Comparison of ENCODE assay signal across 22 mouse cellular contexts in genomic region chr4:97283099-97283498, GRCm38 (mm10).
"Had no signal": no experiment of that assay in that cellular context is flagged by ENCODE, and none has a peak within 500 bp of the region (broad histone marks: within the 10 kb centered on the region; RNA-seq: fewer than 3 reads in every experiment).

No protein-coding gene starts in this region.

- H3K36me3 ChIP-seq: kidney, embryonic 15.5 days; limb, embryonic 12.5 days; limb, embryonic 15.5 days; midbrain, embryonic 12.5 days; neural tube, embryonic 13.5 days; stomach, embryonic 15.5 days had no signal

- H3K9ac ChIP-seq: kidney, embryonic 15.5 days; limb, embryonic 12.5 days; limb, embryonic 15.5 days; liver, embryonic 14.5 days; liver, postnatal 0 days; lung, embryonic 14.5 days; midbrain, embryonic 12.5 days; neural tube, embryonic 13.5 days; stomach, embryonic 15.5 days had no signal

- H3K4me2 ChIP-seq: kidney, embryonic 15.5 days; limb, embryonic 12.5 days; limb, embryonic 15.5 days; liver, embryonic 11.5 days; lung, embryonic 14.5 days; midbrain, embryonic 12.5 days; neural tube, embryonic 13.5 days; stomach, embryonic 15.5 days had no signal

- H3K27ac ChIP-seq: kidney, embryonic 15.5 days; limb, embryonic 12.5 days; limb, embryonic 15.5 days; liver, embryonic 14.5 days; macrophage; midbrain, embryonic 12.5 days; neural tube, embryonic 13.5 days; stomach, embryonic 15.5 days had no signal

- H3K4me3 ChIP-seq: kidney, embryonic 15.5 days; limb, embryonic 12.5 days; limb, embryonic 15.5 days; midbrain, embryonic 12.5 days; myocyte; neural tube, embryonic 13.5 days; stomach, embryonic 15.5 days had no signal

- H3K4me1 ChIP-seq: kidney, embryonic 15.5 days; limb, embryonic 12.5 days; limb, embryonic 15.5 days; neural tube, embryonic 13.5 days; stomach, embryonic 15.5 days had no signal

- H3K9me3 ChIP-seq: kidney, embryonic 15.5 days; limb, embryonic 12.5 days; limb, embryonic 15.5 days; midbrain, embryonic 12.5 days; neural tube, embryonic 13.5 days; stomach, embryonic 15.5 days had no signal

- H3K27me3 ChIP-seq: kidney, embryonic 15.5 days; limb, embryonic 12.5 days; limb, embryonic 15.5 days; midbrain, embryonic 12.5 days; neural tube, embryonic 13.5 days; stomach, embryonic 15.5 days had no signal

- ATAC-seq: liver, postnatal 0 days; lung, postnatal 0 days; midbrain, embryonic 16.5 days had no signal

- DNase-seq: kidney, adult 11 months; kidney, adult 8-10 months; kidney, postnatal 14 days; kidney, postnatal 4 days; liver, postnatal 0 days; retina, postnatal 1 day; right cerebral cortex, postnatal 25 days; spleen, adult 18-20 months; thymus, postnatal 36 days had no signal
